Mouse (Mus musculus): ENCODE measurements around the gene Mrln.
"Not testable (repeated sequence)": the region's sequence is repeated elsewhere in the genome, so short reads cannot be mapped to it uniquely, and the experiment has no call there.

Gene Mrln

DNA sequence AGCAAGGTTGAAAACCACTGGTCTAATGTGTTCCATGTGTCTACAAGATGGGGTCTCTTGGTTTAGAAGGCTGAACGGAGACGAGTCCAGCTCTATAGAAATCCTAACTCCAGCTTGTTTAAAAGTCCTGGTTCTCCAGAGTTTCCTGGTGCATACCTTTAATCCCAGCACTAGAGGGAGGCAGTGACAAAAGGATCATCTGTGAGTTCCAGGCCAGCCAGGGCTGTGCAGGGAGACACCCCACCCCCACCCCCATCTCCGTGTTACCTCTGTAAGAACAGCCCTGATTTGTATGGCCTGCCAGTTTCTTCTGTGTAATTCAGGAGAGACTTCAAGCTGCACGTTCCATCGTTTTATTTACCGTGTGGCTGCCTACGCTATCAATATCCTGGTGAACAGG is 8.7 kb upstream of the Mrln start:
- DNase-seq (ENCODE audit: low spot score in 2 of 2), result no peak

DNA sequence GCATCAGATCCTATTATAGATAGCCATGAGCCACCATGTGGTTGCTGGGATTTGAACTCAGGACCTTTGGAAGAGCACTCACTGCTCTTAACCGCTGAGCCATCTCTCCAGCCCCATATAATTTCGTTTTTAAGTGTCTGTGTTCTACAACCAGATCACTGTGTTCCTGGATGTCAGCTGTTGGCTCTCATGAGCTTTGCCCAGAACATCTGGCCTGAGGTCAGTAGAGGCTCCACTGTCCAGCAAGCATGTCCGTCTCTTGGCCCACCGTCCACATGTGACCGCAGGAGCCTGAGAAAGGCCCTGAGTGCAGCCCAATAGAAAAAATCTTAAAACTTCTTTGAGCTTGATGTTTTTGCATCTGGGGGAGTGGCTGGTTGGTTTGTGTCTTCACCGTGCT is 7.8 kb upstream of the Mrln start:
- no peak for DNase-seq (ENCODE audit: low spot score in 2 of 2)

DNA sequence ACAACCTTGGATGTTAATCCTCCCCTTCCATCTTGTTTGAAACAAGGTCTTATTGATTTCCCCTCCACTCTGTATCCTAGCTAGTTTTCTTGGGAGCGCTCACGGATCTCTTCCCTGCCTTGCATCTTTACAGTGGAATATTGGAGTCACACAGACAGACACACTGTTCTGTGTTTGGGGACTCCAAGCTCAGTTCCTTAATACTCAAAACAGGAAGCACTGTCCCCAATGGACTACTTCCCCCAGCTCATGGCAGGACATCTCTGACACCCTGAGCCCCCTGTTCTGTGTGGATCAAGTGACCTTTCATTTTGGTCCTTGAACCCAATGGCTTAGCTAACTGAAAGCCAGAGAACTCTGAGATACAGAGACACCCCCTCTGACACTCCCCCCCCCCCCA is 6.9 kb upstream of the Mrln start:
- DNase-seq (ENCODE audit: low spot score in 2 of 2), result no peak

DNA sequence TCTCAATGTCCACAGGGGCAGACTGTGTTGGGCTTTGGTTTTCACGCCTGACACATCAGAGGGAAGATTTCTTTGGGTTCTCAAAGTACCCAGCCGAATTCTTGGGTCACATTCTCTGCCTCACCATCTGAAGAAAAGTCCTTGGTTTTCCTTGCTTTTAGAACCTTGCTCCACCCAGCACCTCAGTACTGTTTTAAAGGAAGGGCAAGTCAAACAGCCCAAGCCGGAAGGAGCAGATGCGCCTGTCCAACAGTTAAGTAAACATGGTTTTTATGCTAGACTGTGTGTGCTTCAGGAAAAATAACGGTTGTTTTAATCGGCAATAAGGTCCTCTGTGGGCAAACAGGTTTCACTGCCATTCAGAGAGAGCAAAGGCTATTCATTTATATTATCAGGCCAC is 6.5 kb upstream of the Mrln start:
- DNase-seq (ENCODE audit: low spot score in 2 of 2), result no peak

DNA sequence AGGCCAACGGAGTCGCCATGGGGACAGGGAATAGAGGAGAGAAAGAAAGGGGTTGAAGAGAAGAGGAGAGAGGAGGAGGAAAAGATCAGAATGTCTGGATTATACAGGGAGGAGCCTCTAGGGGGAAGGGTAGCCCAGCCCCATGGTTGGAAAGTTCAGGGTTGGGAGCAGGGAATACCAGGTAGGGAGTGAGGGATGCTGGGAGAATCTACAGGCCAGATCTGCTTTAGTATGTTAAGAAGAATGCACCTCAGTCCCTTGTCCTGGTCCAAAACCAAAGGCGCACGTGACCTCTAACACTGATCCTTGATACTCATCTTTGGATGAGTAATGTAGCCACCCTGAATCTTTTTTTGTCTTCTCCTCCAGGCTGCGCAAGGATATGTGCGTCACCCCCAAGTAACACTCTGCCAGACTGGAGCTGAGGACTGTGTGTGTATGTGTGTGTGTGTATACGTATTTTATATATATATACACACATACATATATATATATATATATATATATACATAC is 5.5 kb upstream of the Mrln start:
- no peak for DNase-seq (ENCODE audit: low spot score in 2 of 2)

DNA sequence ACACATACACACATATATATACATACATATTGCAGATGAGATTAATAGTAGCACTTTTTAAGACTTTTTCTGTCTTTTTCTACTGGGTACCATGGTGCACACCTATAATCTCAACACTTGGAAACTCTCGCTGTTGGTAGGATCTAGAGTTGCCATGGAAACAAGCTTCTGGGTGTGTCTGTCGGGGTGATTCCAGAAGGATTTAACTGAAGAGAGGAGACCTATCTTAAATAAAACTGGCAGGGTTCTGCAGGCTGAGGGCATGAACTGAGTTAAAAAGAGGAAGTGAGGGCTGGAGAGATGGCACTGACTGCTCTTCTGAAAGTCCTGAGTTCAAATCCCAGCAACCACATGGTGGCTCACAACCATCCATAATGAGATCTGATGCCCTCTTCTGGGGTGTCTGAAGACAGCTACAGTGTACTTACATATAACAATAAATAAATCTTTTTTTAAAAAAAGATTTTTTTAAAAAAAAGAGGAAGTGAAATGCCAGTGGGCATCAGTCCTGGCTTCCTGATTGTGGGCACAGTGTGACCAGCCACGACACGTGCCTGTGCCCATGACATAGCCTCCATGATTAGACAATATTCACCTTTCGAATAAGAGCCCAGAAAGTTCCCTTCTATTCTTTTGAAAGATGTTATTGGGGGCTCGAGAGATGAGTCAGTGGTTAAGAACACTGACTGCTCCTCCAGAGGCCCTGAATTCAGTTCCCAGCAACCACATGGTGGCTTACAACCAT is 4.8 kb upstream of the Mrln start:
- no peak for DNase-seq (ENCODE audit: low spot score in 2 of 2)

DNA sequence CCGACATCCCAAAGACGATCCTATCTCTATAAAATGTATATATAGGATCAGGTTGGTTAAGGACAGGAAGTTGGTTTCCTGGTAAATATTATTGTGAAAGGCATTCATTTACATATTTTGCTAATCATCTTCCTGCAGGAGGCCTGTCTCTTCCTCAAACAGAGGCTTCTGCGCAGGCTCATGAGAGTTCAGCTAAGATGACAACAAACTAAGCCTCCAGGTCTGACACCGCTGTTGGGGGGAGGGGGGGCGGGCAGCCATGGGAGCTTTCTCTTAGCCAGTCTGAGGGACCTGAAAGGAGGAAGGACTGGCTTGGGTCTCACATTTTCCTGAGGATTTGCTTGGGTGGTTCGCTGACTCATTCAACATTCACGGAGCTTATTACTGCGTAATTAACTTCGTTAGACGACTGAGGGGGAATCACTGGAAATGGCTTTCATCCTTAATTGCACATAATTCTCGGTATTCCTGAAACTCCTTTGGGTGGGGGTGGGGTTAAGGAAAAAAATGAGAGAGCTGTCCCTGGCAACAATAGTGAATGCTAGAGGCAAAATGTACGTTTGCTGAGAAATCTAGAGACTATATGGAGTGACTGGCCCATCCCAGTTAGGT is 3.5 kb upstream of the Mrln start:
- DNase-seq (ENCODE audit: low spot score in 2 of 2), result no peak

DNA sequence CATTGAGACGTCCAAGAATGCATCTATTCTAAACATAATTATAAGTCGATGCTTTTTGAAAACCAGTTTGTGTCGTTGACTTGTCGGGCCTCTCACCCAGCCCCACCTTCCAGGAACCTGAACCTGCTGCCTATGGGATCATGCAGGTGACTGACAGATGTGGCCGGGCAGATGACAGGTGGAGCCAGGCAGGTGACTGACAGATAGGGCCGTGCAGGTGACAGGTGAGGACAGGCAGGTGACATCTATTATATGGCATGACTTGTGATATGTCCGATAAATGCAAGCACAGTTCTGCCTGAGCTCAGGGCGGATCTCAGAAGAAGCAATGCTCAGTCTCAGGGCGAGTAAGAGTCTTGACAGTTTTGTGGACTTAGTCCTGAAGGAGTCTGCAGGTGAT is 6.8 kb downstream of the Mrln start:
- no peak for DNase-seq (ENCODE audit: low spot score in 2 of 2)

DNA sequence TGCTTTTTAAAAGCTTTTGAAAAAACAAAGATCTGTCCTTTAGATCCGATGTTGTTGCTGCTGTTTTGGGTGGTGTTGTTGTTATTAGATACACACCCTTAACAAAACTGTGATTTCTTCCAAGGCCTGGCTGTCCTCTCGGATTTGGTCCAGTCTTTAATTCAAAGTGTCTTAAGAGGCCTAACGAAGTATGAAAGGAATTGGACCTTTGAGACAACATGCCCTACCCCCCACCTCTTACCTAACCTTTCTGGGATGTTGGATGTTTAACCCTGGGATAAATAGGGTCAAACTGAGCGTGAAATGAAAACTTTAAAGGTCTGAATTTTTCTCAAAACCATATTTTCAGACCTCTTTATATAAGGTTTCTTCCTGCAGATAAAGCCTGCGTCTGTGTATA is 16.5 kb downstream of the Mrln start:
- no peak for DNase-seq (ENCODE audit: low spot score in 2 of 2)

DNA sequence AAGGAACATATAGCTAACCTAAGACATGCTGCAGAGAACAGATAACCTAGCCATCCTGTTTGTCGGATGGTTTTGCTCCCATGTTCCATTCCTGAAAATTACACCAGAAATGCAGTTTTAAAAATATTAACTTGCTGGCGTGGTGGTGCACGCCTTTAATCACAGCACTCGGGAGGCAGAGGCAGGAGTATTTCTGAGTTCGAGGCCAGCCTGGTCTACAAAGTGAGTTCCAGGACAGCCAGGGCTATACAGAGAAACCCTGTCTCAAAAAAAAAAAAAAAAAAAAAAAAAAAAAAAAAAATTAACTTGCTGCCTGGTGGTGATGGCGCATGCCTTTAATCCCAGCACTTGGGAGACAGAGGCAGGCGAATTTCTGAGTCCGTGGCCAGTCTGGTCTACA is 17.8 kb downstream of the Mrln start:
- not testable (repeated sequence) for DNase-seq (ENCODE audit: low spot score in 2 of 2)

DNA sequence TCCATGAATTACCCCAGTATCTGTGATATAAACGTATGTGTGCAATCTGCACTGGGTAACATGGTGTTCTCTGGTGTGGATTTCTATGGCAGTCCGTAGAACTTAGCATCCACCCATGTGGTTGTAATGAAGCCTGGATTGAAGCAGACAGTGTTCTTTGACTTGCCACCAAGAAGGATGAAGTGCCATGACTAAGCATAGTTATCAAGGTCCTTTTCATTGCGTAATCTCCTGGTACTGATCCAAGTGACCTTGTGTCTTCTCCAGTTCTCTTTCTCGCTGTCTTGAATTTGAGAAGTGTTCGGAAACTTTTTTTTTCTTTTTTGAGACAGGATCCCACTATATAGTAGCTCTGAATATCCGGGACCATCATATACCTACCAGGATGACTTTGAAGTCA is 20.1 kb downstream of the Mrln start:
- no peak for DNase-seq (ENCODE audit: low spot score in 2 of 2)

DNA sequence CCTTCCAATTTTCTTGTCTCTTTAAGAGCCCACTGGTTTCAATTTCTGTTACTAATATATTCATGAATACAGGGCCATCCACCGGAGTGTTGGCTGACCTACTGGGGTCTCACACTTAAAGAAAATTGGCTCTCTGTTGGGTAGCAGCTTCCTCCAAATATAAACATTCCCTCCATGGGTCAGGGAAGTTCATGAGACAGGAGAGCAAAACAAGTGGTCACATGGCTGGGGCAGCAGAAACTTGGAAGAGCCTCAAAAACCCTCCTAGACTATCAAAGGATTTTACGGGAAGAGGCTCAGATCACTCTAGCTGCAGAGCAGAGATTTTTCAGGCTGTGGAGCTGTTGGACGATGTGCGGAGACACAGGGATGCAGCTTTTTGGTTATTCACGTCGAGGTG is 21.3 kb downstream of the Mrln start:
- no peak for DNase-seq (ENCODE audit: low spot score in 2 of 2)

DNA sequence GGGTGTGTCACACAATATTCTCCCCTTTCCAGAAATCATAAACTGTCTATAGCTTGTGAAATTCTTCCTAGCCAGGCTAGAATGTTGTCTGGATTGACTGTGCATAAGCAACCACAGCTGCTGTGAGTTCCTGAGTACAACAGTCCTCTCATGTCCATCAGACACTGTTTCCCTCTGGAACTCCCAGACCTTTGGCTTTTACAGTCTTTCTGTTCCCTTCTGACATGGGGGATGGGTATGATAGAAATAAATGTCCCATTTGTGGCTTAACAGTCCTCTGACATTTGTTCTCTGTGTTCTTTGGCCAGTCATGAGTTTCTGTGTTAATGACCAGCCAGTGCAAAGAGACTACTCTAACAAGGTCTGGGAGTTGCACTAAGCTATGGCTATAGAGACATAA is 22.1 kb downstream of the Mrln start:
- no peak for DNase-seq (ENCODE audit: low spot score in 2 of 2)

DNA sequence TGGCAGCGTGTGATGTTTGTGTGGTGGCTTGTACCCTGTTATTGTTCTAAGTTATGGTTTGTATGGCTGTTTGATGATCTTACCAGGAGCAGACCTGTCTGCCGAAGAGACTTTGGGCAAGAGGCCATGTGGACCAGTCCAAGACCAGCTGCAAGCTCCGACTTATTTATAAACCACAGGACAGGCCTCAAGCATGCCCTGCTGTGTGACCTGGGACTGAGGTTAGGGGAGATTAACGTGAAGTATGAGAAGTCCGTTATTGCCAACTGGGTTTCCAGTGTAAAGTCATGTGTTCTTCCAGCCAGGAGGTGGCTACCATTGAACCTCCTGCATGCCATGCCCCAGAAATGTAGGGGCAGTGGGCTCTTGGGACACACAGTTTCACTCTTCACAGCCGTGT is 25.9 kb downstream of the Mrln start:
- no peak for DNase-seq (ENCODE audit: low spot score in 2 of 2)

DNA sequence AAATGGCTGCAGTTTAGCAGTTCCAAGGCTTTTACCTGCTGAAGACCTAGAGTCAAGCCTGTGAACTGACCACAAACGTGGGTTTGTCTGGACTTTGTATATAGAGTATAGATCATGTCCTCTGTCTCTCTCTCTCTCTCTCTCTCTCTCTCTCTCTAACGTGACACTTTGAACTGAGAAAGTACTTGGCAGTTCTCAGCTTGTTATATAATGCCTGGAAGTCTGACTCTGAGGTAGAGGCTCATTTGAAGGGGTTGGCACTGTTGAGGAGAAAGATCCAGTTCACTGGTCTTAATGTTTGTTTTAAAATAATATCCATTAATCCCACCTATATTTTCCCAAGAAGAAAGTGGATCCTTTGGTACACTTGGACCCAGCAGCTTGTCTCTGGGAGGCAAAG is 33.5 kb downstream of the Mrln start:
- no peak for DNase-seq (ENCODE audit: low spot score in 2 of 2)

DNA sequence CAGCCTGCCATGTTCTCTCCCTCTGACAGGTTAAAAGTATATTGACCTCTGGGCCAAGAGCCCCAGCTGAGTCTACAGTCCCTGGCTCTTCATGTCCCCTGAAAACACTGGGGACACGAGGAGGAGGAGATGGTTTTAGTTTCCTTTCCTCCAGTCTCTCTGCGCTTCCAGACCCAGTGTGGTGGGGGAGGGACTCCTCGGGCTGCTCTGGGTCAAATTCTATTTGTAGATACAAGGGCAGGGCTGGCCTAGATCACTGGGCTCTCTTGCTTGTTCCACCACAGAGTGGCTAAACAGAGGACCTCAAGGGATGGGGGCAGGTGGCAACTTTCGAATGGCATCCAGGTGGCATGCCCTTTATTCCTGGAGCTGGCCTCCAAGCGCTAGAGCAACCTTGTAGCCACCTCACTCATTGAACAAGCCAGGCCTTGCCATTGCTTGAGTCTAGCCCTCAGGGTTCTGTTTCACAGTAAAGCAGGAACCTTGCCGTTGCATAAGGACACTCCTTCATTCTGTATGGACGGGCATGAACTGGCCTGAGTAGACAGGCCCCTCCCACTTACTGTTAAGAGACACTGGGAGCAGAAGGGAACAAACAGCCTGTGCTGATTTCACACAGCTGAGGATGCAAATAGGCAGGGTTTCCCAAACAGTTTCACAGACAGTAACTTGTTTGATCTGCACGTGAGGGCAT is 38.4 kb downstream of the Mrln start:
- DNase-seq (ENCODE audit: low spot score in 2 of 2), result peak in 1 of 2 experiments; percentile 18

DNA sequence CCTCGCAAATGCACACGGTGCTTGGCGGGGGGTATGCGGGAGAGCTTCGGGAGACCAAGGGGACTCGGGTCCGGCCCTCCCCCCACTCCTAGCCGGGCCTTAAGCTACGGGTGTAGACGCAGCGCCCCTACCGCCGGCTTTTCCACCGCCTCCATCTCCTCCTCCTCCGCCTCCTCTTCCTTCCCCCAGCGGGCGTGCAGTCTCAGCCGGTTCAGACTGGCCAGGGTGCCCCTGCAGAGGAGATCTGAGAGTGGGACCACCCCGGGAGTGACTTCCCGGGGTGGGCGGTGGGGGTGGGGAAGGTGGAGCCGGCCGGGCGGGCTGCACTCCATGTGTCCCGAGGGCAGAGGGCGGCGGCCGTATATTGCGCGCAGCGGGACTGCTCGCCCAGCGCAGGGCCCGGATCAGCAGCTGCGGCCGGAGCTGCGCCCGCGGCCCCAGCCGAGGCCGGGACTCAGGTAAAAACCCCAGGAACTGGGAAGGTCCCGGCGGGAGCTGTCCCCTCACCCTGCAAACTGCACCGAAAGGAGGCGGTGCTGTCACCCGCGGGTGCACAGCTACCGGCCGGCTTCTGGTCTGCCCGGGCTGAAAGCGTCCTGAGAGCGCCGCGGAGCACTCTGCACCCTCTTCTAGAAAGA is 40.6 kb downstream of the Mrln start, which contains the start of gene Slc16a9:
Slc16a9 (plus strand) TSS at position 180 of the 638 bp plus-strand sequence.
- peak in 1 of 2 experiments; percentile 13 for DNase-seq (ENCODE audit: low spot score in 2 of 2)

DNA sequence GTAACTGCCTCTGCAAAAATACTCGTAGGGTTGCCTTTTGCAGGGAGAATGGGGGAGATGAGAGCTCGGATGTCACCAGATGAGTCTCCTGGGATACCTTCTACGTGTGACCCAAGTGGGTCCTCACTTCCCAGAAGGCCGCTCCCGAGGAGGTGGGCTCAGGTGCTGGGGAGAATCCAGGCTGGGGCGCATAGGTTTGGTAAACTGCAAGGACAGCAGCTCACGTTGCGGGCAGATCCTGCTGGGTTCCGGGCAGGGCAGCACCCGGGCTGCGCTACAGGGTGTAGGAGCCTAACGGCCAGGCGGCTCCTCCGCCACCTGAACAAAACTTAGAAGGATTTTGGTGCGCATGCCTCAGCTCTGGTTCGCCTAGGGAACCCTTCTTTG is 41.1 kb downstream of the Mrln start:
- DNase-seq (ENCODE audit: low spot score in 2 of 2), result no peak

DNA sequence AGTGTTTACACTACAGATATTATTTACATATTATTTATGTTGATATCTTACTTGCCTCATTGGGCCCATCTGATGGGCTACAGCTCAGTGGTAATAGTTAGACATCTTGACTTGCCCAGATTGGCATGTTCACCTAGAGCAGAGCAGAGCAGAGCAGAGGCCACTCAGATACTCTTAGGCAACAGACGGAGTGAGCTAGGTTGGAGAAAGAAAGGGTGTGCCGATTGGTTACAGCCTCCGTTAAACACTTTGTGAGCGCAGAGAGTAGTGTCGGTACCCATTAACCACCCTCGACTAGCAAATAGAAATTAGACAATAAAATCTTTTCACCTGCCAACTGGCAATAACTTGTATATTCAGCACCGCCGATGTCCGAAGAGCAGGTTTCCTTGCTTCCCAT is 41.6 kb downstream of the Mrln start:
- no peak for DNase-seq (ENCODE audit: low spot score in 2 of 2)

DNA sequence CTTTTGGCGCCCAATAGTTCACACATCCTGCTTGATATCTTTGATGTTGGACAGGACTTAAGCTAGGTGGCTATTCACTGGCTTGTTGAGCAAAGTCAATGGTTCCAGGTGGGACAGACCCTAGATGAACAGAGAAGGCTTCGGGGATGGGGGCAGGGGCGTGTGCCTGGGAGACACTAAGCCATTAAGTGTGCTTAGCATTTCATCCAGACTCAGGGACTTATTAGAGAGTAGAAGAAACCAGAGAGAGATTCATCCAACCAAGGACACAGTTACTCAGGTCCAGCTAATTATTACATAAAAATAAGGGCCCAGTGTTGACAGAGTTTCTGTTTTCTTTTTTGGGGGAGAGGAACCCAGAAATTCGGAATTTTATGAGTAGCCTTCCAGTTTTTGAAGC is 45.9 kb downstream of the Mrln start:
- no peak for DNase-seq (ENCODE audit: low spot score in 2 of 2)

DNA sequence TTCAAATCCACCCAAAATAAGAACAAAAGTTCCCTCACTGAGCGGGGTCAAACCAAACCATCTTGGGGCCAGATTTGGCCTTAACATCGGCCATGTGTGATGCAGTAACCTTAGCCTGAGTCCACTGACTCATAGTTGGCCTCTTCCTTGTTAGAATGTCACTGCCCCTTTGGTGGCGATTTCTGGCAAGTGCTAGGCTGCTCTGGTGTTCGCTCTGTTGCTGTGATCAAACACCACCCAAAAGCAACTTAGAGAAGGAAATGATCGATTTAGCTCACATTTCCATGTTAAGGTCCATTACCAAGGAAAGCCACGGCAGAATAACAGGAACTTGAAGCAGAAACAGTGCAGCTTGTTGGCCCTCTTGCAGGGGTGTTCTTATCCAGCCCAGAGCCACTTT is 46.3 kb downstream of the Mrln start:
- no peak for DNase-seq (ENCODE audit: low spot score in 2 of 2)

DNA sequence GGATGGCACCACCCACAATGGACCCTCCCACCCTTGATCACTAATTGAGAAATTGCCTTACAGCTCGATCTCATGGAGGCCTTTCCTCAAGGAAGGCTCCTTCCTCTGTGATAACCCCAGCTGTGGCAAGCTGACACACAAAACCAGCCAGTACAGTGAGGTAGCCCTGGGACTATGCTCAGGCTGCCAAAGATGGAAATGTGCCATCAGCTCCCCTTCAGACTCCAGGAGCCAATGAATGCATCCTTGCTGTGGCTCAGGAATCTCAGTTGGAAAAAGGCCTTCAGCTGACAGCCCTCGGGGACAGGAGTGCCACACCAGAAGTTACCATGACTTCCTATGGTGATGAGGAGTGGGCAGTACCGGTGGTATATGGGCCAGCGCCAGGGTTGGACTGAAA is 50.2 kb downstream of the Mrln start:
- DNase-seq (ENCODE audit: low spot score in 2 of 2), result no peak
